Mouse (Mus musculus) stomach, embryonic 16.5 days (tissue): ENCODE results near the gene Gpr107. TPM values are rescaled to one million over a fixed set of nuclear protein-coding genes. Genes with fewer than 3 reads are reported as not detected.
"Not testable (repeated sequence)": the region's sequence is repeated elsewhere in the genome, so short reads cannot be mapped to it uniquely, and the experiment has no call there.

Experiments used
- ATAC-seq: fragments of 200-750 bp; cut with Nextera tagmentation; 2 replicates; pipeline ENCODE4 v1.8.0; 2017; ENCODE audit warnings: moderate number of reproducible peaks, moderate TSS enrichment; ENCODE audit not compliant: insufficient read depth, low FRiP score
- H3K27ac ChIP-seq: fragments of 300-500 bp; sonication (generic); 2 replicates; pipeline ENCODE4 v1.5.1; 2014; ENCODE audit warnings: low read length
- H3K27me3 ChIP-seq: fragments of 300-500 bp; sonication (generic); 2 replicates; pipeline ENCODE4 v1.6.1; 2014; ENCODE audit warnings: low read length, control low read depth, mixed read lengths; ENCODE audit not compliant: control insufficient read depth, insufficient read depth
- H3K36me3 ChIP-seq: fragments of 300-500 bp; sonication (generic); 2 replicates; pipeline ENCODE4 v1.6.1; 2014; ENCODE audit warnings: low read length; ENCODE audit not compliant: control insufficient read depth, insufficient read depth
- H3K4me1 ChIP-seq: fragments of 300-500 bp; sonication (generic); 2 replicates; pipeline ENCODE4 v1.6.1; 2014; ENCODE audit warnings: low read length, control low read depth, mixed read lengths; ENCODE audit not compliant: control insufficient read depth, insufficient read depth
- H3K4me2 ChIP-seq: fragments of 300-500 bp; sonication (generic); 2 replicates; pipeline ENCODE4 v1.6.1; 2014; ENCODE audit warnings: low read depth, low read length, mixed read lengths
- H3K4me3 ChIP-seq: fragments of 300-500 bp; sonication (generic); replicated peaks from 2 replicates; pipeline ENCODE4 v1.5.1; 2014; ENCODE audit warnings: mild to moderate bottlenecking, low read length
- H3K9ac ChIP-seq: fragments of 300-500 bp; sonication (generic); 2 replicates; pipeline ENCODE4 v1.6.1; 2014; ENCODE audit warnings: low read length
- H3K9me3 ChIP-seq: fragments of 300-500 bp; sonication (generic); replicated peaks from 2 replicates; pipeline ENCODE4 v1.6.1; 2016; ENCODE audit warnings: low read length, control low read depth; ENCODE audit not compliant: control insufficient read depth
- WGBS: fragments of 180-500 bp; shearing (Covaris S2); extraction: QIAGEN DNeasy Blood & Tissue Kit; methylation state at CpG from one replicate; pipeline ENCODE4 v1.1.7; 2014; 5-methylcytosine and 5-hydroxymethylcytosine counted together
- polyA plus RNA-seq: library from polyadenylated mRNA; unstranded; fragments of >200 nt; fragmentation: Nextera tagmentation; extraction: Ambion mirVana; gene quantifications from 2 replicates; pipeline ENCODE4 v1.2.1, GENCODE M21; 2015

Gpr107 gene
- polyA plus RNA-seq, 1 experiment from 2014 or later: 39.3 TPM

- Histone ChIP-seq H3K4me2 (no peak overlapping the region), H3K27ac (peak overlapping the region; percentile 71), H3K36me3 (peaks cover 23% of the 10 kb centered on the region), H3K4me3 (no peak overlapping the region), H3K9ac (no peak overlapping the region), H3K27me3 (no peaks in the 10 kb centered on the region), H3K9me3 (no peaks in the 10 kb centered on the region), H3K4me1 (no peaks in the 10 kb centered on the region)
- peak; percentile 84 for ATAC-seq
- 69% methylated on average over 5 of the region's 5 CpGs for WGBS
Observed at GRCm38 (mm10) chr2:31172001-31172400, 19.9 kb downstream of the Gpr107 start.

DNA sequence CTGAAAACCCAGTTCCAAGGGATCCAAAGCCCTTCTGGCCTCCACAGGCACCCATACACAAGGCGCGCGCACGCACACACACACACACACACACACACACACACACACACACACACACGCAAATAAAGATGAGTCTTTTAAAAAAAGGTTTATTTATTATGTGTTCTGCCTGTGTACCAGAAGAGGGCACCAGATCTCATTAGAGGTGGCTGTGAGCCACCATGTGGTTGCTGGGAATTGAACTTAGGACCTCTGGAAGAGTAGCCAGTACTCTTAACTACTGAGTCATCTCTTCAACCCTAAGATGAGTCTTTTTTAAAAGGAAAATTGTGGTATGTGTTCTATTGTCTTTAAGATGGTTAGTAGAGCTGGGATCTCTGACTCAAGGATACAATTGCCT is 20.4 kb downstream of the Gpr107 start:
- no peak overlapping the region for H3K4me2 ChIP-seq
- peaks cover 26% of the 10 kb centered on the region for H3K36me3 ChIP-seq
- no peaks in the 10 kb centered on the region for H3K9me3 ChIP-seq
- 86% methylated on average over 5 of the region's 5 CpGs for WGBS
- H3K9ac ChIP-seq: no peak overlapping the region
- no peaks in the 10 kb centered on the region for H3K27me3 ChIP-seq
- no peak overlapping the region for H3K4me3 ChIP-seq
- no peaks in the 10 kb centered on the region for H3K4me1 ChIP-seq
- no peak overlapping the region for H3K27ac ChIP-seq
- ATAC-seq: no peak

DNA sequence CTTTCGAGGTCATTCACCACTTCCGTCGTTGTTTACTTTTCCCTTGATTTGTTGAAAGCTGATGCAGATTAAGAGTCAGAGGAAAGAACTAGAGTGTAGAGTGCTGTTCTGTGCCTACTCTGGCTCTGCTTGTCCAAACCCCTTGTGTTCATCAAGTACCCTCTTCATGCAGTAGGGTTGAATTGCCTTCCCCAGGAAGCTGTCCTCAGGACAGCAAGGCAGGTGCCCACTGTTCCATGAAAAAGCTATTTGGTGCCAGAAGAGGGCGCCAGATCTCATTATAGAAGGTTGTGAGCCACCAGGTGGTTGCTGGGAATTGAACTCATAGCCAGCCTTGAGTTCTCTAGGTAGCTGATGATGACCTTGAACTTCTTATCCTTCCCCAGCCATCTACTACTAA is 21.2 kb downstream of the Gpr107 start:
- Histone ChIP-seq H3K4me3 (no peak overlapping the region), H3K9ac (no peak overlapping the region), H3K27me3 (no peaks in the 10 kb centered on the region), H3K27ac (no peak overlapping the region), H3K36me3 (peaks cover 33% of the 10 kb centered on the region), H3K9me3 (no peaks in the 10 kb centered on the region), H3K4me2 (no peak overlapping the region), H3K4me1 (no peaks in the 10 kb centered on the region)
- 64% methylated on average over 4 of the region's 4 CpGs for WGBS
- ATAC-seq: no peak

- peaks cover 21% of the 10 kb centered on the region for H3K36me3 ChIP-seq
- H3K4me1 ChIP-seq, ATAC-seq, H3K9ac ChIP-seq, H3K4me3 ChIP-seq, H3K4me2 ChIP-seq, H3K9me3 ChIP-seq, H3K27ac ChIP-seq, H3K27me3 ChIP-seq: not testable (repeated sequence)
- WGBS: 77% methylated on average over 6 of the region's 6 CpGs
Observed at GRCm38 (mm10) chr2:31178593-31178992, 26.5 kb downstream of the Gpr107 start.

- Histone ChIP-seq H3K4me1 (no peaks in the 10 kb centered on the region), H3K27ac (no peak overlapping the region), H3K9me3 (no peaks in the 10 kb centered on the region), H3K9ac (no peak overlapping the region), H3K36me3 (peaks cover 21% of the 10 kb centered on the region), H3K4me2 (no peak overlapping the region), H3K4me3 (no peak overlapping the region), H3K27me3 (no peaks in the 10 kb centered on the region)
- no peak for ATAC-seq
- WGBS: 82% methylated on average over 7 of the region's 7 CpGs
Observed at GRCm38 (mm10) chr2:31179471-31179870, 27.4 kb downstream of the Gpr107 start.

- no peaks in the 10 kb centered on the region for H3K9me3 ChIP-seq
- ATAC-seq: no peak
- no peak overlapping the region for H3K4me3 ChIP-seq
- no peak overlapping the region for H3K27ac ChIP-seq
- H3K27me3 ChIP-seq: no peaks in the 10 kb centered on the region
- H3K4me2 ChIP-seq: no peak overlapping the region
- 40% methylated on average over 7 of the region's 7 CpGs for WGBS
- no peak overlapping the region for H3K9ac ChIP-seq
- no peaks in the 10 kb centered on the region for H3K4me1 ChIP-seq
- H3K36me3 ChIP-seq: peaks cover 27% of the 10 kb centered on the region
Observed at GRCm38 (mm10) chr2:31180081-31180551, 28.0 kb downstream of the Gpr107 start.

DNA sequence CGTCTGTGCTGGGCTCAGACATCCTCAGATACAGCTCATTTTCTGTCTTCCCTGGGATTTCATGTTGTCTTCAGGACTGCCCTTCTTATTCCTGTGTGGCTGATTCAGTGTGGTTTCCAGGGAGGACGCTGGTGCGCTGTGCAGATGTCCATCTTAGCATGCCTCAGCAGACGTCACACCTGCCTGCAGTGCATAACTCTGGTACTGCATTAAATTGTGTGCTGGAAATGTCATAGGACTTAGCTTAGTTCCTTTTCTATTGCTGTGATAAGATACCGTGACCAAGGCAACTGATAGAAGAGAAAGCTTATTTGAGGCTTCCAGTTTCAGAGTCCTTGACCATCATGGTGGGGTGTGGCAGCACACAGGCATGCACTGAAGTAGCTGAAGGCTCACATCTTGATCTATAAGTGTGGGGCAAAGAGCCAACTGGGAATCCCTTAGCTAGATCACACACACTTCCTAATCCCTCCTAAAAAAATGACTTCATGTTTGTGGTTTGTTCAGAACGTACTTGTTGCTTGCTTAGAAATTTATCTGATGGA is 30.7 kb downstream of the Gpr107 start:
- Histone ChIP-seq H3K4me2 (no peak overlapping the region), H3K9me3 (no peaks in the 10 kb centered on the region), H3K4me3 (no peak overlapping the region), H3K27ac (no peak overlapping the region), H3K27me3 (no peaks in the 10 kb centered on the region), H3K36me3 (peaks cover 14% of the 10 kb centered on the region), H3K4me1 (no peaks in the 10 kb centered on the region), H3K9ac (no peak overlapping the region)
- WGBS: 83% methylated on average over 6 of the region's 6 CpGs
- ATAC-seq: no peak

DNA sequence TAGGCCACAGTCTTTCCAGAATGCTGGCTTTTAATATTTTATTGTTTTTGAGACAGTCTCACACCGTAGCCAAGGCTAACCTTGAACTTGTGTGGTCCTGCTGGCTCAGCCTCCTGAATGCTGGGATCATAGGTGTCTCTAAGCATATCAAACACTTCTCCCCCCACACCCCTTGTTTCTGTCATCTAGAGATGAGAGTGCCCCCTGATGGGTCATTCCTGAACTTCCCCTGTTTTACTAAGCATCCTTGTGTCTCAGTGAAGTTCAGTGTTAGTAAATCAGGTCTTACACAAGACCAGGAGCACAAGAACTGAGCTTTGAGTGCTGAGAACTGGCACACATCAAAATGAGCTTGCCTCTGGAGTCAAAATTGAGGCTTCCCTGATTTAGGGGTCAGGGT is 31.7 kb downstream of the Gpr107 start:
- no peak overlapping the region for H3K4me3 ChIP-seq
- 86% methylated on average over 1 of the region's 1 CpGs for WGBS
- H3K9me3 ChIP-seq: no peaks in the 10 kb centered on the region
- no peaks in the 10 kb centered on the region for H3K4me1 ChIP-seq
- H3K27me3 ChIP-seq: no peaks in the 10 kb centered on the region
- H3K27ac ChIP-seq: no peak overlapping the region
- no peak overlapping the region for H3K9ac ChIP-seq
- H3K36me3 ChIP-seq: peaks cover 9% of the 10 kb centered on the region; the same call in 1 of the 2 replicates
- ATAC-seq: no peak
- H3K4me2 ChIP-seq: no peak overlapping the region

DNA sequence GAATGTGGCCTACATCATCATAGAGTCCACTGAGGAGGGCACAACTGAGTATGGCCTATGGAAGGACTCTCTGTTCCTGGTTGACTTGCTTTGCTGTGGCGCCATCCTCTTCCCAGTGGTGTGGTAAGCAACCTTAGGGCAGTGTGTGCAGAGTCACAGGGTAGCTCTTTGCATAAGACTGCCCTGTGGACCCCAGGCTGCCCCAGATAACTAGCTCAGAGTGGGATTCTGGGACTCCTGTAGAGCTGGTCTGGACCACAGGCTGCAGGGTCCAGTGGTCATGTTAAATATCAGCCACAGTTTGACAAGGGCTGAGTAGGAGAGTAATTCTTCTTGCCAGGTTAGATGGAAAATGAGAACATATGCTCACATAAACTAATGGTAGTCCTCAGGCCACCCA is 36.6 kb downstream of the Gpr107 start:
- Histone ChIP-seq H3K4me2 (no peak overlapping the region), H3K36me3 (peaks cover 16% of the 10 kb centered on the region; the same call in 1 of the 2 replicates), H3K9ac (no peak overlapping the region), H3K9me3 (no peaks in the 10 kb centered on the region), H3K4me3 (no peak overlapping the region), H3K27me3 (no peaks in the 10 kb centered on the region), H3K27ac (no peak overlapping the region), H3K4me1 (no peaks in the 10 kb centered on the region)
- 100% methylated on average over 1 of the region's 1 CpGs for WGBS
- no peak for ATAC-seq
